Mouse (Mus musculus) cerebellum, postnatal 10 days (tissue): ENCODE results near the gene Entpd1.

ENCODE experiments used
- DNase-seq, 2 experiments: peaks; one replicate each; pipeline ENCODE4 v3.0.0; 2021; ENCODE audit warnings: mixed read lengths in 2 of 2

The Entpd1 gene

DNA sequence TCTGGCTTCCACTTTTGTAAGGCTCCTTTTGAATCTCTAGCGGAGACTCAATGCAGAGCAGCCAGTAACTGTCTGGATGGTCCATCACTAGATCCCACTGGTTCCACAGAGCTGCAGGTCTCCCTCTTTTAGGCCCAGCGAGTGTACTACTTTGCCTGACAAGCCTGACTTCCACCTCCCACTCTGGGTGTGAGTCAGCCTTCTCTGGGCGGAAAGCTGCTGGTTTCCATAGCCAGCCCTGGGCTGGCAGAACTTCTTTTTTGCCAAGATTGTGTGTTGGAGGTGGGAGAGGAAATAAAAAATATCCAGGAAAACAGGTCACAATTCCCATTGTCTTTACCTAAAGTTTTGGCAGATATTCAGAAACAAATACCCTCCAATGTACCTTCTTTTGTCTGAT is 17.9 kb downstream of the Entpd1 start:
- DNase-seq, result no peak

GRCm38 (mm10) chr19:40630606-40631005 is 18.4 kb downstream of the Entpd1 start:
- no peak for DNase-seq

DNA sequence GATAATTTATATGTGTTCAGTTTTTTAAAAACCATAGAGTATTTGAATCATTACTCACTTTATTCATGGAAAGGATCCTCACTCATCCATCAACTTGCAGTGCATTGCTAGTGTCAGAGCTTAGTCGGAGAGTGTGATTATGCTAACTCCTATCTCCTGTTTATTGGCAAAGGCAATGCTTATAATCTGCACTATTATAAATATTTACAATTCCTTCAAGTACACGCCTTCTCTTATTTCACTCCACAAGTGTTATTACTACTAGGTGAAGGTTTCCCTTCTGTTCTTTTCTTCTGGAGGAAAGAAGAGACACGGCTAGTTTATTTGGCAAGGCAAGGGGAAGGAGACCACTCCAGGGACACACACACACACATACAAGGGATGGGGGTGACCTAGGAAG is 20.0 kb downstream of the Entpd1 start:
- no peak for DNase-seq

DNA sequence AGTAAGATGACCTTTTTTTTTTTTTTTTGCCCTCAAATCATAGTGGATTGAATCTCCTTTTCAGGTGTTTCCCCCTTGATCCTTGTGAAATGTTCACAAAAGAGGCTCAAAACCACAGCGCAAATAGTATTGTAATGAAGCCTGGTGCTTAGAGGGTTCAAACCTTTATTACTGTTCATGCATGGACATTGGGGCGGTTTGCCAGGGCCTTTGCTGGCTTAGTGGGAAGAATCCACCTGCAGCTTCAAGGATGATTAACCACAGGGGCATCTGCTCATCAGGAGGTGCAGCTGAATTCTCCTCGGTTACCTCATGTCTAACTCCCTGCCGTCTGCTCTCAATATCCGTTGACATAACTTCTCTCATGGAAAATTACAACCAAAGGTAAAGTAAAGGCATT is 20.5 kb downstream of the Entpd1 start:
- DNase-seq, result peak; percentile 55 to 64

GRCm38 (mm10) chr19:40633144-40633543 is 21.0 kb downstream of the Entpd1 start:
- DNase-seq, result no peak

- no peak for DNase-seq
Measured at GRCm38 (mm10) chr19:40637091-40637490, 24.9 kb downstream of the Entpd1 start.

GRCm38 (mm10) chr19:40637601-40638000 is 25.4 kb downstream of the Entpd1 start:
- no peak for DNase-seq

- DNase-seq, result no peak
Measured at GRCm38 (mm10) chr19:40638582-40638981, 26.4 kb downstream of the Entpd1 start.

DNA sequence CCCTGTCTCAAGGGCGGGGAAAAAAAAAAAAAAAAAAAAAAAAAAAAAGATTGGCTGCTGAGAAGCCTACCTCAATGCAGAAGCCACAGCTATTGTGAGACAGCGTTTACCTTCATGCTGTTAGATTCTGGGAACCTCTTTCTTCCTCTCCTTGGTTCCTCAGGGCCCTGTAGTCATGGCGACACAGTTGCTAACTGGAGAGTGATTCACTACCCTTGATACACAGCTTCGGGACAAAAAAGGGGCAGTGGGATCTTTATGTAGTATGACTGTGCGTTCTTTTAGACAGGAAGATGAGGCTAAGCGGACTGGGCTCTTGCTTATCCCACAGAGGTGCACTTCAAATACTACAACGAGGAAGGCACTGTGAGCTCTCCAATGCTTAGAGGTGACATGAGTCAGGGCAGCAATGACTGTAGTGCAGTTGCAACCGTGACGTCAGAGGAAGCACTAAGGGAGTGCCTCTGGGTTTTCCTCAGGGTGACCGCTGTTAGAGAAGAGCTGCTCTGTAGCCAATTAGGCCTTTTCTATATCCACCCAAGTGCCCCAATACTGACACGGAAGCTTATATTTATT is 27.7 kb downstream of the Entpd1 start:
- no peak for DNase-seq

- DNase-seq, result no peak
Measured at GRCm38 (mm10) chr19:40640799-40641198, 28.6 kb downstream of the Entpd1 start.

DNA sequence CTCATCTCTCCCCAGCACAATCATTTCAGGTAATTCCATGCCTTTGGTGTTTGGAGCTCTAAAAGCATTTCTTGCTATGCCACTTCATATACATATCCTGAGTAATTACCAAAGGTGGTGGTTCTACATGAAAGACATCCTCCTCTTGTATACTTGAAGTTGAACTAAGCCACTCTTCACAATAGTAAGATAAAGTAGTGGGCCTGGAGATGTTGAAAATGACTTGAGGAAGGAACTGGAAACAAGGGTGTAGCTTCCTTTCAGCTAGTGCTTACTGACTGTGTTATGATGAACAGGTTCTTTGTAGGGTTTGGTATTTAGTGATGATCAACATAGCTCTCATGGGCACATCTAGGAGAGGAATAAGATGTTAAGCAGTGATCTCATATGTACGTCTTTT is 31.7 kb downstream of the Entpd1 start:
- no peak for DNase-seq

DNA sequence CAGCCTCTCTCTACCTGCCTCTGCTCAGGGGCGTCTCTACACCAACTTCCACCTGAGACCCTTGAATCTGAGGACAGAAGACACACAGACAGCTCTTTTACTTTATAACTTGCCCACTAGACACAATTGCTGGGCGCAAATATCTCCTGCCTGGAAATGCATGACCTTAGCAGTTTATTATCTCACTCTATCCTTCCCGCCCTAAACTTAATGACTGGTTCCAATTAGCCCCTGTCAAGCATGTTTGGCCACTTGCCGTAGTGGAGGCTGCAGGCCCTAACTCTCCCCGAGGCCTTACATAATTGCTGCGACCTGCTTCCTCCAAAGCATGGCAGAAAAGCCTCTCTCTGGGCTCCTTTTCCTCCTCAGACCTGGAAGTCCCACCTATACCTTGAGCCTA is 34.2 kb downstream of the Entpd1 start:
- no peak for DNase-seq

DNA sequence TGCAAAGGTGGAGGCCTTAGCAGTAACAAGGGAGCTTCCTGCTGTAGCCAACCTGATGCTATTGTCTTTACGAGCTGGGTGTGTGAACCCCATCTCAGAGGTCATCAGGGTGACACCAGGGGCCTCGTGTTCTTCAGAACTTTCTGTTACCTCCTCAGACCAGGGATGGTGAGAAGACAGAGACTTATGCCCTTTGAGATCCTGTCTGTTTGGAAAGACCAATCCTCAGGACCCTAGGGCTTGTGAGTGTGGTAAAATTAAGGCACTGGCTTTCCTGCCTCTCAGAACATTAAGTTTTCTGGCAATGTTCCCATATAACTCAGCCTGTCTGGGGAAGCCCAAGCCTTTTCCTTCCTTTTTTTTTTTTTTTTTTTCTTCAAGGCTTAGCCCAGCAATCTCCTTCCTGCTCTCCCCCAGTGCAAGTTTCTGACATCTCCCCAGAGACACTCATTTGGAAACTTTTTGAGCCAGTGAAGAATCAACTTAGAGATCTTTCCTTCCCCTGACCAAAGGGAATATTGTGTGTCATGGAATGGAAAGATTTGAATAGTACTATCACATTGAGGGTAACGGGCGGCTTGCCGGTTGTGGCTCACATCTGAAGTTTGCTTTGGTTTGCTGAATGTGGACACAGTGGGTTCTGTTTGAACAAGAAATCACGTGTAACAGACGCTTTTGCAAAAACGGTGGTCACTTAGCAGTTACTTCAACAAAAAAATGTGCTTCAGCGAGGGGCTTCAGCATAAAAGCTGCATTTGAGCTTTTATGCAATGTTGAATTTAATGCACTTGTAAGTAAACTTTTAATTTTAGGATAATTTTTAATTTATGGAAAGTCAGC is 35.4 kb downstream of the Entpd1 start:
- DNase-seq, result no peak

DNA sequence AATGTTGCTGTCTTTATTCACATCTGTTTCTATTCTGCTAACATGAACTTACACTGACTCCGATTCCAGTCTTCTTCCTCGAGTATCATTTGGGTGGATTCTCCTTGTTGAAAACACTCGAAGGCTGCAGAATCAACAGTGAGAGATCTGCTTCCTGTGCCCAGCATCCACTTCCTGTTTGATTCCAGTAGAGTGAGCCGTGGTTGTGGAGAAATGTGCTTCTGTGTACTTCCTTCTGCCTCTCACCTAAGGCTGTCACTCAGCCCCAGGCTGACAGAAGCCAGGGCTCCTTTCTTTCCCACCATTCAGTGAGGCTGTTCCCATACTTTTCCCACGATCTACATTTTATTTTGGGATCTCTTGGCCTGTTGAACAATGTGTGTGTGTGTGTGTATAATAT is 37.9 kb downstream of the Entpd1 start:
- DNase-seq, result no peak

DNA sequence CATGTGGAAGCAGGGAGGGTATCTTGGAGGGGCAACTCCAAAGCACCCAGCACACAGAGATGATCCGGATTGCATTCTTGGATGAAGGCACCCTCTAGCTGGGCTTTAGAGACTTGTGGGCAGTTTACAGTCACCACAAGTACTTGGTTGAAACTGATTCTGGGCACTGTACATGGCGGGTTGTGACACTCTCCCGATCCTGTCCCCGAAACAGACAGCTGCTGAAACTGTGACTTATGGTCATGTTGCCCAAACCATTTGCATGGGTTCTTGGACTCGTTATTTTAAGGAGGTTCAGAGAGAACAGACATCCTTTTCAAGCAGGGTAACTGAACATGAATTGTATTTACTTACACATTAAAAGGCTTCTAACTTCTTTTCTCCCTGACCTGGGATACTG is 44.0 kb downstream of the Entpd1 start:
- DNase-seq, result no peak

GRCm38 (mm10) chr19:40658281-40658680 is 46.1 kb downstream of the Entpd1 start:
- DNase-seq, result no peak

DNA sequence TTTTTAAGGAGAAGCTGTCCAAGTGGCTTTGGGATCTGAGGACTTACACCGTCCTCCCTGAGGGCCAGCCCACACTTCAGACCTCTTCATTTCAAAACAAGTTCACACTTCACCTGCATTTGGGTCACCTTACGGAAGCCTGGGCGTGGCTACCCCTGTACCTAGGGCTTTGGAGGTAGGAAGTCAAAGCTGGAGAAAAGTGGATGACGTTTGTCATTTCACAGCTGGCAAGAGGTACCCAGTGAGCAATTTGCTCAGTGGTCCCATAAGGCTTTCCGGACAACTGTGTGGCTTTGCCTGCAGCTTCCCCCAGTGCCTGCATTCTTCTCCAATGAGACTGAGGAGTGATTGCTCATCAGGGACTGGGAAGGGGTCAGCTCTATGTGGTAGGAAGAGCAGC is 46.8 kb downstream of the Entpd1 start:
- DNase-seq, result no peak

- peak; percentile 7 to 8 for DNase-seq
Measured at GRCm38 (mm10) chr19:40659651-40660478, 47.7 kb downstream of the Entpd1 start.

- peak; percentile 9 to 12 for DNase-seq
Measured at GRCm38 (mm10) chr19:40660510-40660909, 48.3 kb downstream of the Entpd1 start.

DNA sequence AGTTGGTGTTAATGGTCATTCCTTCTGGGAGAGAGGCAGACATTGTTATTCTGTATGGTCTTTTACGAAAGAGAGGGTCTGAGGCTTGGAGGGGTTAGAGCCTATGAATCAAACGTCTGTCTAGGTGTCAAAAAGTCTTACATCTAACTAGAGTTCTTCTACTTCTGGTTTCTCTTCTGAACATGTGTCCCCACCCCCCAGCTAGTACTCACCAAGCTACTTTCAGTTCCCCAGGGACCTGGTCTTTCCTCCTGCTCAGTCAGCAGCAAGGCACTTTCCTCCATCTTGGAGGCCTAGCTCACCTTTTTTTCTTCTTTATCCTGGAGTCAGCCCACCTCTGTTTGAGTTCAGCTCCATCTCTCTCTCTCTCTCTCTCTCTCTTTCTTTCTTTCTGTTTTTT is 48.9 kb downstream of the Entpd1 start:
- no peak for DNase-seq

GRCm38 (mm10) chr19:40661874-40662273 is 49.7 kb downstream of the Entpd1 start:
- no peak for DNase-seq

GRCm38 (mm10) chr19:40662727-40663126 is 50.6 kb downstream of the Entpd1 start:
- DNase-seq, result no peak

DNA sequence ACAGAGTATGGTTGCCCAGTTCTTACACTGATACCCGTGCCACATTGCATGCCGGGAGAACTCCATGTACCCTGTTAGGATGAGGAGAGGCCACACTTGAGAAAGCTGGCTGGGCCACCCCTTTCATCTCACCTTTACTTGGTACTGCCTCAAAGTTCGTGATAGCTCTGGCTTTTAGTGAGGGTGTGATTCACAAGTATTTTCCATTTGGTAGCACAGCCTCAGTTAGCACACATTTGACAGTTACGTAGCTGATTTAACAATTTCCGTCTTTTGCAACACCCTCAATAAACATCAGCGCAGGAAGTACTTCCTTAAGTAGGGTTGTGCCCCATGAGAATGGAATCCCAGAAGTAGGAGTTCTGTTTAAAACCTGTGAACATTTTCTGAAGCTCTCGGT is 53.6 kb downstream of the Entpd1 start:
- no peak for DNase-seq

GRCm38 (mm10) chr19:40667111-40667510 is 54.9 kb downstream of the Entpd1 start:
- no peak for DNase-seq
